Mouse (Mus musculus): ENCODE measurements around the gene Col5a2.
"Not testable (repeated sequence)": the region's sequence is repeated elsewhere in the genome, so short reads cannot be mapped to it uniquely, and the experiment has no call there.

The Col5a2 gene

GRCm38 (mm10) chr1:45430520-45430919, 72.6 kb downstream of the Col5a2 start:
- ATAC-seq (ENCODE audit: insufficient number of reproducible peaks, low FRiP score, low TSS enrichment), result no peak

- ATAC-seq (ENCODE audit: insufficient number of reproducible peaks, low FRiP score, low TSS enrichment), result not testable (repeated sequence)
These were observed 73.9 kb downstream of the Col5a2 start for GRCm38 (mm10) chr1:45429145-45429544.

- no peak for ATAC-seq (ENCODE audit: insufficient number of reproducible peaks, low FRiP score, low TSS enrichment)
These were observed 79.2 kb downstream of the Col5a2 start for GRCm38 (mm10) chr1:45423915-45424314.

GRCm38 (mm10) chr1:45420554-45420953, 82.5 kb downstream of the Col5a2 start:
- no peak for ATAC-seq (ENCODE audit: insufficient number of reproducible peaks, low FRiP score, low TSS enrichment)

GRCm38 (mm10) chr1:45419858-45420257, 83.2 kb downstream of the Col5a2 start:
- no peak for ATAC-seq (ENCODE audit: insufficient number of reproducible peaks, low FRiP score, low TSS enrichment)

GRCm38 (mm10) chr1:45381866-45382265, 121.2 kb downstream of the Col5a2 start:
- ATAC-seq (ENCODE audit: insufficient number of reproducible peaks, low FRiP score, low TSS enrichment), result no peak

GRCm38 (mm10) chr1:45379992-45380690, 122.9 kb downstream of the Col5a2 start:
- ATAC-seq (ENCODE audit: insufficient number of reproducible peaks, low FRiP score, low TSS enrichment), result no peak

GRCm38 (mm10) chr1:45365427-45365826, 137.7 kb downstream of the Col5a2 start:
- ATAC-seq (ENCODE audit: insufficient number of reproducible peaks, low FRiP score, low TSS enrichment), result no peak

- ATAC-seq (ENCODE audit: insufficient number of reproducible peaks, low FRiP score, low TSS enrichment), result no peak
These were observed 139.8 kb downstream of the Col5a2 start for GRCm38 (mm10) chr1:45363274-45363673.

GRCm38 (mm10) chr1:45359673-45360072, 143.4 kb downstream of the Col5a2 start:
- ATAC-seq (ENCODE audit: insufficient number of reproducible peaks, low FRiP score, low TSS enrichment), result no peak

GRCm38 (mm10) chr1:45359147-45359546, 143.9 kb downstream of the Col5a2 start:
- ATAC-seq (ENCODE audit: insufficient number of reproducible peaks, low FRiP score, low TSS enrichment), result no peak

- ATAC-seq (ENCODE audit: insufficient number of reproducible peaks, low FRiP score, low TSS enrichment), result no peak
These were observed 145.1 kb downstream of the Col5a2 start for GRCm38 (mm10) chr1:45358020-45358419.

GRCm38 (mm10) chr1:45355944-45356343, 147.1 kb downstream of the Col5a2 start:
- ATAC-seq (ENCODE audit: insufficient number of reproducible peaks, low FRiP score, low TSS enrichment), result no peak

GRCm38 (mm10) chr1:45329149-45329548, 173.9 kb downstream of the Col5a2 start:
- no peak for ATAC-seq (ENCODE audit: insufficient number of reproducible peaks, low FRiP score, low TSS enrichment)

Measured in cerebellum, adult (tissue).